Mouse (Mus musculus) kidney, embryonic 15.5 days (tissue): ENCODE measurements around the gene Brap. TPM values are rescaled to one million over a fixed set of nuclear protein-coding genes. Genes with fewer than 3 reads are reported as not detected.
"Not testable (repeated sequence)": the region's sequence is repeated elsewhere in the genome, so short reads cannot be mapped to it uniquely, and the experiment has no call there.

ENCODE experiments used
- ATAC-seq: fragments of 200-750 bp; cut with Nextera tagmentation; replicated peaks from 2 replicates; pipeline ENCODE4 v1.8.0; 2017; ENCODE audit warnings: moderate TSS enrichment; ENCODE audit not compliant: low FRiP score
- H3K27ac ChIP-seq: fragments of 300-500 bp; sonication (generic); 2 replicates; pipeline ENCODE4 v1.5.1; 2015; ENCODE audit warnings: mild to moderate bottlenecking, inconsistent platforms
- H3K27me3 ChIP-seq: fragments of 300-500 bp; sonication (generic); 2 replicates; pipeline ENCODE4 v1.6.1; 2015; ENCODE audit warnings: inconsistent platforms
- H3K36me3 ChIP-seq: fragments of 300-500 bp; sonication (generic); 2 replicates; pipeline ENCODE4 v1.6.1; 2015; ENCODE audit warnings: inconsistent platforms
- H3K4me1 ChIP-seq: fragments of 300-500 bp; sonication (generic); 2 replicates; pipeline ENCODE4 v1.6.1; 2015; ENCODE audit warnings: inconsistent platforms
- H3K4me2 ChIP-seq: fragments of 300-500 bp; sonication (generic); 2 replicates; pipeline ENCODE4 v1.6.1; 2015; ENCODE audit warnings: moderate library complexity, mild to moderate bottlenecking, inconsistent platforms
- H3K4me3 ChIP-seq: fragments of 300-500 bp; sonication (generic); replicated peaks from 2 replicates; pipeline ENCODE4 v1.5.1; 2015; ENCODE audit warnings: mild to moderate bottlenecking, inconsistent platforms
- H3K9ac ChIP-seq: fragments of 300-500 bp; sonication (generic); 2 replicates; pipeline ENCODE4 v1.6.1; 2015; ENCODE audit warnings: mild to moderate bottlenecking, inconsistent platforms
- H3K9me3 ChIP-seq: fragments of 300-500 bp; sonication (generic); replicated peaks from 2 replicates; pipeline ENCODE4 v1.6.1; 2016; ENCODE audit warnings: inconsistent platforms
- WGBS: fragments of 180-500 bp; shearing (Covaris S2); methylation state at CpG from one replicate; pipeline ENCODE4 v1.1.7; 2015; ENCODE audit warnings: mixed read lengths; 5-methylcytosine and 5-hydroxymethylcytosine counted together
- polyA plus RNA-seq: library from polyadenylated mRNA; unstranded; fragments of >200 nt; fragmentation: Nextera tagmentation; extraction: Ambion mirVana; gene quantifications from 2 replicates; pipeline ENCODE4 v1.2.1, GENCODE M21; 2015

Brap gene
- polyA plus RNA-seq, 1 experiment from 2014 or later, result 35.0 TPM

DNA sequence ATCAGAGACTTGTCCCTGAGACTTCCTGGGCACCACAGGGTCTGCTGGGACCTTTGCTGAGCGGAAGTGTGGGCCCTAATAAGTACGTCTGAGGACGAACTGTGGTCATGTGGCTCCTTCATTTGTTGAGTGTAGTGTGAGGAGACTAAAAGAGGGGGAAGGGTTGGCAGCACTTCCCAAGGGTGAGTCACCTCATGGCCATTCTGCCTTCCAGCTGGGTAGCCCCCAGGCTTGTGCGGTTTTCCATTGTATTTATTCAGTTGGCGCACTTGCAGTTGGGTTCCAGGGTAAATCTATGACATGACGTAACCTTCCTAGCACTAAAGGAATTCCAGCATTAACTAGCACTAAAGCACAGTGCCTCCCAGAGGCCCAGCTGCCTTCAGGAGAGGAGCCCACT, 25.1 kb downstream of the Brap start:
- ATAC-seq, result no peak
- no peak overlapping the region for H3K27ac ChIP-seq
- H3K9ac ChIP-seq, result no peak overlapping the region
- H3K4me1 ChIP-seq, result peaks cover 1% of the 10 kb centered on the region; the same call in 1 of the 2 replicates
- H3K4me3 ChIP-seq, result no peak overlapping the region
- WGBS, result 89% methylated on average over 6 of the region's 6 CpGs
- H3K4me2 ChIP-seq, result no peak overlapping the region
- H3K9me3 ChIP-seq, result no peaks in the 10 kb centered on the region
- H3K36me3 ChIP-seq, result peaks cover 70% of the 10 kb centered on the region
- no peaks in the 10 kb centered on the region for H3K27me3 ChIP-seq

DNA sequence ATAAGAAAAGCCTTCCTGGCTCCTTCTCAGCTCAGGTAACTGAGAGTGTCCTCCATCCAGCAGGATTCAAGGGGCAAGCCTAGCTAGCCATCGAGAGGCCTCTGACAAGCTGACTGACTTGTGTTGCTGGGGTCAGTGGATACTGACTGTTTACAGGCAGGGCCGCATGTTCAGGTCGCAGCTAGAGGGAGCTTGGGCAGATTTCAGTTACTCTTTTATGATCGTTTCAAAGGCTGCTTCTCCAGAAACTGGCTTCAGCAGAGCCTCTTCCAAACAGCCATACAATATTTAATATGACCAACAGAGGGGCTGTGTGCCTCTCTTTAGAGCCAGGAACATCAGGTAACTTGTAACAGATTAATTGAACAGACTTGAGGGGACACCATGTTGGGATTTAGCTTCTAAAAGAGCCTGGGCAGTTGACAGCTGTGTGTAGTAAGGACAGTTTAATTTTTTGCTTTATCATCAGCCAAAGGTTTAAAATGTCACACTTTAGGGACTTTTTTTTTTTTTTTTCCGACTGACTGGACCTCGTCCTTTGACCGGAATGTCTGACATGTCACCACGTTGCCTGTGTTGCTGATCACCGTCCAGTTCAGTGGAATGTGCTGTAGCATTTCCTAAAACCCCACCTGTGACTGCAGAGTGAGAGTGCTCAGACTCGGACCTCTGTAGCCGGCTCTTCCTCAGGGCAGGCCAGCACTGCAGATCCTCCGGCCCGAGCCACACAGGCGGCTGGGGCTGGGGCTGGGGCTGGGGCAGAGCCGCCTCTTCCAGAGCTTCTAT, 25.9 kb downstream of the Brap start:
- ATAC-seq, result no peak
- Histone ChIP-seq H3K4me2 (no peak overlapping the region), H3K9ac (no peak overlapping the region), H3K4me3 (no peak overlapping the region), H3K27ac (no peak overlapping the region), H3K36me3 (peaks cover 62% of the 10 kb centered on the region), H3K4me1 (peaks cover 4% of the 10 kb centered on the region; the same call in 1 of the 2 replicates), H3K27me3 (no peaks in the 10 kb centered on the region), H3K9me3 (no peaks in the 10 kb centered on the region)
- 72% methylated on average over 15 of the region's 15 CpGs for WGBS

DNA sequence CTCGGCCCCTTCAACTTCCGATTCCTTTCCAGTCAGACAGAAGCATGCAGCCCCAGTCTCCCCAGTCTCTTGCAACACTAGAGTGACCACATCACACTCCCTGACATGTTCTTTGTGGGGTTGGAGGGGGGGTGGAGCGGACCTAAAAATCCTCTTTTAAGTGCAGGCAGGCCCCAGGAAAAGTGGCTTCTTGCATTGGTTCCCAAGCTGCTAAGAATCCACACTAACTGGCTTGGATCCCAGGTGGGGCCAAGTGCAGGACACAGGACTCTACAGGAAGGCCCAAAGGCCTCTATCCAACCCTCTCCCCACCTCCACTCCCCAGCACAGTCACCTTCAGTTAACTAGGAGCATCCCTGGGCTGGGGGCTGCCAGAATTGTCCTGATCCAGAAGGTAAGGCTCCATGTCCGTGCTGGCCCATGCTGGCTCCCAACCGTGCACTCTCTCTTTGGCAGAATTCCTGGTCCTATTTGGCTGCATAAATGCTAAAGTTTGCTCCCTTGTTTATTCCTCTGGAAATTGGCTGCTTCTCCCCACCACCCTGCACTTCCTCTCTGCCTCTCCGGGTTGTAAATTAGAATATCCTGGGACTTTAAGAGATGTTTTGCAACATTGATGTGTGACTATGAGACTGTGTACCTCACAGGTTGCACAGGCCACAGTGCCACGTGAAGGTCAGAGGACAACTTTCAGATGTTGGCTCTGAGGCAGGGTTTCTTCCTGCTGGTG, 30.3 kb downstream of the Brap start:
- H3K36me3 ChIP-seq, result peaks cover 20% of the 10 kb centered on the region
- WGBS, result 64% methylated on average over 7 of the region's 7 CpGs
- H3K4me3 ChIP-seq, result no peak overlapping the region
- H3K27ac ChIP-seq, result peak overlapping the region; percentile 74
- H3K4me2 ChIP-seq, result no peak overlapping the region
- H3K9ac ChIP-seq, result no peak overlapping the region
- H3K9me3 ChIP-seq, result no peaks in the 10 kb centered on the region
- H3K4me1 ChIP-seq, result peaks cover 4% of the 10 kb centered on the region; the same call in 1 of the 2 replicates
- no peaks in the 10 kb centered on the region for H3K27me3 ChIP-seq
- ATAC-seq, result no peak

DNA sequence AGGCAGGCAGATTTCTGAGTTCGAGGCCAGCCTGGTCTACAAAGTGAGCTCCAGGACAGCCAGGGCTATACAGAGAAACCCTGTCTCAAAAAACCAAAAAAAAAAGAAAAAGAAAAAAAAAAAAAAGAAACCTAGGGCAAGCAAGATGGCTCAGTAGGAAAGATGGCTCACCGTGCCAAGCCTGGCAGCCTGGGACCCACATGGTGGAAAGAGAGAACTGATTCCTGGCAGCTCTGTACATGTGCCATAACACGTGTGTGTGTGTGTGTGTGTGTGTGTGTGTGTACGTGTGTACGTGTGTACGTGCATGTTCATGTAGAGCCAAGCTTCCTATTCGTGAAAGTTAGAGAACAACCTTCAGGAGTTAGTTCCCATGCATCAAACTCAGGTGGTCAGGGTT, 31.1 kb downstream of the Brap start:
- not testable (repeated sequence) for H3K4me2 ChIP-seq, H3K4me1 ChIP-seq, H3K27ac ChIP-seq, H3K9me3 ChIP-seq, H3K4me3 ChIP-seq, H3K27me3 ChIP-seq, ATAC-seq, H3K9ac ChIP-seq
- WGBS, result 89% methylated on average over 7 of the region's 7 CpGs
- peaks cover 12% of the 10 kb centered on the region for H3K36me3 ChIP-seq

DNA sequence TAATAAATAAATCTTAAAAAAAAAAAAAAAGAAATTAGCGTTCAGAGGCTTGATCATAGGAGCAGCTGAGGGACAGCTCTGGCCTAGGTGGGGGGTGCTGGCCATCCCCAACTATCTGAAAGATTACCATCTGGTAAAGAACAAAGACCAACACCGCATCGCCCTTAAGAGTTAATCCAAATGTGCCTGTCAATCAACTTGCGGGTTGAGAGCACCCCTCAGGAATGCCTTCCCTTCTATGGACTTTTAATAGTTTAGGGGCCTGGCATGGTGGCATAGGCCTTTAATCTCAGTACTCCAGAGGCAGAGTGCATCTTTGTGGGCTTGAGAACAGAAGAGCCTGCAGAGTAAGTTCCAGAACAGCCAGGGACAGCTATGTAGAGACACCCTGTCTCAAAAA, 32.5 kb downstream of the Brap start:
- WGBS, result 82% methylated on average over 4 of the region's 4 CpGs
- H3K9me3 ChIP-seq, result no peaks in the 10 kb centered on the region
- H3K27me3 ChIP-seq, result no peaks in the 10 kb centered on the region
- no peak for ATAC-seq
- H3K4me2 ChIP-seq, result no peak overlapping the region
- no peaks in the 10 kb centered on the region; the same call in 1 of the 2 replicates for H3K36me3 ChIP-seq
- H3K27ac ChIP-seq, result no peak overlapping the region
- no peak overlapping the region for H3K4me3 ChIP-seq
- H3K4me1 ChIP-seq, result peaks cover 4% of the 10 kb centered on the region; the same call in 1 of the 2 replicates
- no peak overlapping the region for H3K9ac ChIP-seq

DNA sequence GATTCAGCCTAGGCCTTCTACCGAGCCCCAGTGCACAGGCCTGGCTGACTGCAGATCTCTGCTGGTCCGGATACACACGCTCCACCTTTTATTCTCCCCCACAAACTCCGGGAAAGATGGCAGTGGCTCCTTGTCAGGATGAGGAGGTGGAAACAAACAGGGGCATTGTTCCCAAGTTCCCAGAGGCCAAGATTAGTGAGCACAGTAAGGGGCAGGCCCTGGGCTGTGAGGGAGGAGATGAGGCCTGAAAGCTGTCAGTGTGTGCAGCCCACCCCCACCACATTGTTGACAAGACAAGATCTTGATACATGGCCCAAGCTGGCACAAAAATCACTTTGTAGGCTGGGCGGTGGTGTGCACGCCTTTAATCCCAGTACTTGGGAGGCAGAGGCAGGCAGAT, 36.4 kb downstream of the Brap start:
- H3K27me3 ChIP-seq, result no peaks in the 10 kb centered on the region
- H3K9ac ChIP-seq, result no peak overlapping the region
- no peak overlapping the region for H3K27ac ChIP-seq
- WGBS, result 75% methylated on average over 6 of the region's 6 CpGs
- no peak for ATAC-seq
- H3K9me3 ChIP-seq, result no peaks in the 10 kb centered on the region
- no peak overlapping the region for H3K4me2 ChIP-seq
- no peak overlapping the region for H3K4me3 ChIP-seq
- peaks cover 9% of the 10 kb centered on the region for H3K4me1 ChIP-seq
- H3K36me3 ChIP-seq, result no peaks in the 10 kb centered on the region

DNA sequence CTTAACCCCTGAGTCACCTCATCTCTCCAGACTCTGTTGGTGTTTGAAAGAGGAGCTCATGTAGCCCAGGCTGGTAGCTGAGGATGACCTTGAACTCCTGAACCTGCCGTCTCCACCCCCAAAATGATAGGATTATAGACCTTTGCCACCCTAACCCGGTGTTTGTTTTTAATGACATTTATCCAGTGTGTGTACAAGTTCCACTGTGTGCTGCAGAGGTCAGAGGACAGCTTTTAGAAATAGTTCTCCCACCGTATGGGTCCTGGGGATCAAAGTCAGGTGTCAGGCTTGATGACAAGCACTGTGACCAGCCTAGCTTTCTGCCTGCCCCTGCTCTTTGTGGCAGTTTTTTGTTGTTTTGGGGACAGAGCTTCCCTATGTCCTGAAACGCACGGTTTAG, 39.5 kb downstream of the Brap start:
- ATAC-seq, result no peak

DNA sequence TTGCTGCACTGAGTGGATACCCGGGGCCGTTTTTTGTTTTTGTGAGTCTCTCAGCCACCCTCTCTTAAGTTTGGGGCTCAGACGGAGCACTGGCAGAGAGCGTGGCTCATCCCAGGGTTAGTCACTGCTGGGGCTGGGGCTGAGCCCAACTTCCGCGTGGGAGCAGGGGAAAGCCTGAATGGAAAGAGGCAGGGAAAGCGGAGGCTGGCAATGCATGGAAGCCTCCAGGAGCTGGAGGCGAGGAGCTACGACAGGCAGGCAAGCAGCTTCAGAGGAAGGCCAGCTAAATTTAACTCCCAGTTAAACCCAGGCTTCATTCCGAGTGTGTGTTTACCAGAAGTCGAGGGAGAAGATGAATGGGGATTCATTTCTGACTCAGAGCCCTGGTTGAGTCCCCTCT, 40.1 kb downstream of the Brap start:
- no peak for ATAC-seq
- WGBS, result 19% methylated on average over 11 of the region's 11 CpGs

More for the DNA sequence above, 39.5 kb downstream of the Brap start:
- Histone ChIP-seq H3K27ac (no peak overlapping the region), H3K9me3 (no peaks in the 10 kb centered on the region), H3K36me3 (no peaks in the 10 kb centered on the region), H3K4me3 (no peak overlapping the region), H3K4me2 (no peak overlapping the region), H3K4me1 (peaks cover 14% of the 10 kb centered on the region), H3K9ac (no peak overlapping the region), H3K27me3 (no peaks in the 10 kb centered on the region)
- WGBS, result 44% methylated on average over 5 of the region's 5 CpGs

DNA sequence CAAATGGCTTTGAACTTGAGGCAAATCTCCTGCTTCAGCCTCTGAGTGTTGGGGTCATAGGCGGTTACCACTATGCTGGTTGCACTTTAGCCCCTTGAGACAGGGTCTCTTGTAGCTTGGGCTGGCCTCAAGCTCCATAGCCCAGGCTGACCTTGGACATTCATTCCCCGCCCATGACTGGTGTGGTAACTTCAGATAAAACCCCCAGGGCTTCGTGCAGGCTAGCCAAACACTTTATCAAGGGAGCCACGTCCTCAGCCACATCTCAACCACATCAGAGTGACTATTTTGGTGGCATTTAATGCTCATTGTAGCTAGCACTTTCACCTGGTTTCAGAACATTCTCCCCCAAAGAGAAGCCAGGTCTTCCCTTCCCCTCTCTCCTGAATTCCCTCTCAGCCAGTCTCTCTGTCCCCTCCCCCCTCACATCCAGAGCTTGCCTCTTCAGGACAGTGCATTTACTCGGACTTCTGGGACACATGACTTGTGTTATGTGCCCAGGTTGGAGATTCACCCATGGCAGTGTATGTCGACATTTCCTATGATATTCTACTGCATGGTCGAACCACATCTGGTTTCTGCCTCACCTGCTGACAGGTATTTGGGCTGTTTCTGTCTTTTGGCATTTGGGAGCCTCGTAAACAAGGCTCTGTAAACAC, 40.9 kb downstream of the Brap start:
- H3K27me3 ChIP-seq, result no peaks in the 10 kb centered on the region
- no peak for ATAC-seq
- H3K4me2 ChIP-seq, result no peak overlapping the region
- no peaks in the 10 kb centered on the region for H3K36me3 ChIP-seq
- H3K9me3 ChIP-seq, result no peaks in the 10 kb centered on the region
- peaks cover 16% of the 10 kb centered on the region for H3K4me1 ChIP-seq
- no peak overlapping the region for H3K4me3 ChIP-seq
- H3K27ac ChIP-seq, result no peak overlapping the region
- 64% methylated on average over 8 of the region's 8 CpGs for WGBS
- no peak overlapping the region for H3K9ac ChIP-seq

More for the DNA sequence above, 40.1 kb downstream of the Brap start:
- Histone ChIP-seq H3K27me3 (no peaks in the 10 kb centered on the region), H3K4me3 (no peak overlapping the region), H3K27ac (no peak overlapping the region), H3K4me1 (peaks cover 16% of the 10 kb centered on the region), H3K4me2 (peak overlapping the region; percentile 31), H3K36me3 (no peaks in the 10 kb centered on the region), H3K9me3 (no peaks in the 10 kb centered on the region), H3K9ac (no peak overlapping the region)

DNA sequence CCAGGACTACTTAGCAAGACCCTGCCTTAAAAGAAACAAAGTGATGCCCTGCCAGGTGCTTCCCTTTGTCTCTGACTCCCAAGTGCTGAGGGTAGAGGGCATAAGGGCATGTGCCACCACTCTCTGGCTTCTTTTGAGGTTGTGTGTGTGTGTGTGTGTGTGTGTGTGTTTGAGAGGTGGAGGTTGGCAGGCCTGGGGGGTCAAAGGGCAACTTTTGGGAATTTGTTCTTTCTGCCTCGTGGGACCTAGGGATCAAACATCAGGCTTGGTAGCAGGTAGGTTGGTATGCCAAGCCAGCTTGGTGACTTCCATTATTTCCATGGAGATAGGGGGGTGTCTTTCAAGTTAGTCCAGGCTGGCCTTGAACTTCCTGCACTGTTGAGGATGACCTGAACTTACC, 43.0 kb downstream of the Brap start:
- Histone ChIP-seq H3K27me3 (no peaks in the 10 kb centered on the region), H3K4me2 (no peak overlapping the region), H3K4me3 (no peak overlapping the region), H3K9me3 (no peaks in the 10 kb centered on the region), H3K9ac (no peak overlapping the region), H3K27ac (no peak overlapping the region), H3K4me1 (peaks cover 16% of the 10 kb centered on the region), H3K36me3 (no peaks in the 10 kb centered on the region)
- WGBS, result 43% methylated on average over 1 of the region's 1 CpGs
- ATAC-seq, result no peak

DNA sequence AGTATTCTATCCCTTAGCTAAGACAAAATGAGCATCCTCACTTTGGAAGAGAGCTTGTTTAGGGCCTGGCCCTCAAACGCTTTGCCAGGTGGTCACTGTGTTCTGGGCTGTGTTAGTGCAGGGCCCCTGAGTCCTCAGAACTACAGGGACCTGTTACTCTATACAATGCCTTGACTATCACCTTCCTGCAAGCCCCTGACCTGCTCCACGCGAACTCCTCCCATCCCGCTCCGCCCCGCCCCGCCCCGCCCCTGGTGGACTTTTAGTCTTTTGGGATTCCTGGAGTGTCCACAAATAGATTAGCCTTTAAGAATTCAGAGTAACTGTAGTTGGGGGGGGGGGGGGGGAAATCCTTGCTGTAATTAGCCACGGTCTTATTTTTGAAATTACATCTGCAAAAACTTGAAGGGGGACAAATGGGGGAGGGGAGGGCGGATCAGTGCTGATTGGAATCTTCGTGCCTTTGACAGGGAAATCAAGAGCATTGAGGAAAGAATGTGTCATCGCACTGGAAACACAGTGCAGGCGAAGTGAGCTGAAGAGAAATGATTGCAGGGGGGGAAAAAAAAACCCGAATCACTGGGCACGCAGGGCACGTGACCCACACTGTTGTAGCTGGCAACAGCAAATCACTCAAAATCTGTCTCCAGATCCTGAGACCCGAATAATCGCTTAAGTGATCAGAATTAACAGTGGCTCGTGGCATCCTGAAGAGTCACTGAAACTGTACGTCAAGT, 44.3 kb downstream of the Brap start:
- H3K9me3 ChIP-seq, result no peaks in the 10 kb centered on the region
- peak overlapping the region; percentile 24 for H3K4me3 ChIP-seq
- no peaks in the 10 kb centered on the region for H3K27me3 ChIP-seq
- H3K4me1 ChIP-seq, result peaks cover 16% of the 10 kb centered on the region
- H3K9ac ChIP-seq, result no peak overlapping the region
- ATAC-seq, result peak; percentile 66
- peak overlapping the region; percentile 55 for H3K4me2 ChIP-seq
- WGBS, result 8% methylated on average over 20 of the region's 20 CpGs
- H3K36me3 ChIP-seq, result no peaks in the 10 kb centered on the region
- no peak overlapping the region for H3K27ac ChIP-seq
